13 mouse cellular contexts compared by ENCODE assay signal in genomic region chr16:31025516-31025915, GRCm38 (mm10).
"Had no signal": no experiment of that assay in that cellular context is flagged by ENCODE, and none has a peak within 500 bp of the region (broad histone marks: within the 10 kb centered on the region; RNA-seq: fewer than 3 reads in every experiment).

No protein-coding gene starts in this region.

- H3K27ac ChIP-seq: midbrain, embryonic 10.5 days; midbrain, embryonic 12.5 days; neural tube, embryonic 12.5 days had no signal

- H3K36me3 ChIP-seq: midbrain, embryonic 10.5 days; midbrain, embryonic 12.5 days; neural tube, embryonic 12.5 days had no signal

- ATAC-seq: midbrain, embryonic 16.5 days had no signal

- H3K4me2 ChIP-seq: lung, embryonic 14.5 days; midbrain, embryonic 12.5 days; neural tube, embryonic 12.5 days had no signal

- DNase-seq: lung, adult 18-20 months; lung, embryonic 14.5 days; lung, postnatal 10 days; midbrain, embryonic 14.5 days; right cerebral cortex, postnatal 14 days; spleen, adult 18-20 months; thymus, adult 18-20 months; thymus, postnatal 14 days; thymus, postnatal 36 days had no signal

- H3K9ac ChIP-seq: lung, embryonic 14.5 days; midbrain, embryonic 12.5 days; neural tube, embryonic 12.5 days had no signal

- H3K27me3 ChIP-seq: midbrain, embryonic 12.5 days; neural tube, embryonic 12.5 days had no signal

- H3K4me3 ChIP-seq: midbrain, embryonic 10.5 days; midbrain, embryonic 12.5 days; neural tube, embryonic 12.5 days had no signal

- H3K9me3 ChIP-seq: midbrain, embryonic 10.5 days; midbrain, embryonic 12.5 days; neural tube, embryonic 12.5 days had no signal
